Mouse (Mus musculus) limb, embryonic 11.5 days (tissue): ENCODE data around the gene Rnf145. TPM values are rescaled to one million over a fixed set of nuclear protein-coding genes. Genes with fewer than 3 reads are reported as not detected.

Source experiments
- microRNA-seq: library from miRNA; unstranded; fragments of <30 nt; microRNA quantifications from one replicate; pipeline ENCODE4, GENCODE M21; 2016
- polyA plus RNA-seq: library from polyadenylated mRNA; unstranded; fragments of >200 nt; fragmentation: Nextera tagmentation; extraction: Ambion mirVana; gene quantifications from 2 replicates; pipeline ENCODE4 v1.2.1, GENCODE M21; 2014

Rnf145 gene
- polyA plus RNA-seq, 1 experiment from 2014 or later: 96.1 TPM

Small RNAs within 50 kb of the gene (microRNA-seq; reads per million reads assigned to microRNA genes)
- not detected for gene Gm22121

Other genes starting within 250 kb of the Rnf145 start
- gene Il12b, start 118.9 kb upstream of the Rnf145 start, polyA plus RNA-seq: 0.11 TPM in 1 of 2 replicates, not detected in the other
- 76.7 and 76.8 TPM in 2 replicates for gene Ublcp1, start 48.5 kb upstream of the Rnf145 start, polyA plus RNA-seq
- 56.0 and 61.7 TPM in 2 replicates for gene Ebf1, start 98.4 kb downstream of the Rnf145 start, polyA plus RNA-seq